Mouse (Mus musculus) MEL (cell line): ENCODE measurements at regions not wholly inside any gene's neighbourhood (a gene's known extent, or its start where the extent isn't known, plus 50 kb on each side); places are given as distances from the start of the nearest gene placed in this dataset.

Experiments
- CTCF ChIP-seq, 3 experiments: IDR thresholded peaks in 2 of 3; conservative IDR thresholded peaks in 1 of 3; 2 replicates each; pipeline ENCODE4 v1.5.1; 2011 to 2012; ENCODE audit warnings: low read length in 3 of 3, low read depth in 2 of 3, mild to moderate bottlenecking in 2 of 3, improper control_type of control experiment in 1 of 3, inconsistent platforms in 1 of 3, mixed read lengths in 1 of 3, moderate library complexity in 1 of 3; ENCODE audit not compliant: control insufficient read depth in 1 of 3, insufficient read depth in 1 of 3, poor library complexity in 1 of 3, severe bottlenecking in 1 of 3
- GATA1 ChIP-seq: IDR thresholded peaks from 2 replicates; pipeline ENCODE4 v1.6.1; 2011; ENCODE audit warnings: low read depth, low read length, improper control_type of control experiment
- MAZ ChIP-seq: IDR thresholded peaks from 2 replicates; pipeline ENCODE4 v1.6.1; 2012; ENCODE audit warnings: low read depth, mild to moderate bottlenecking, inconsistent platforms, low read length, improper control_type of control experiment

DNA sequence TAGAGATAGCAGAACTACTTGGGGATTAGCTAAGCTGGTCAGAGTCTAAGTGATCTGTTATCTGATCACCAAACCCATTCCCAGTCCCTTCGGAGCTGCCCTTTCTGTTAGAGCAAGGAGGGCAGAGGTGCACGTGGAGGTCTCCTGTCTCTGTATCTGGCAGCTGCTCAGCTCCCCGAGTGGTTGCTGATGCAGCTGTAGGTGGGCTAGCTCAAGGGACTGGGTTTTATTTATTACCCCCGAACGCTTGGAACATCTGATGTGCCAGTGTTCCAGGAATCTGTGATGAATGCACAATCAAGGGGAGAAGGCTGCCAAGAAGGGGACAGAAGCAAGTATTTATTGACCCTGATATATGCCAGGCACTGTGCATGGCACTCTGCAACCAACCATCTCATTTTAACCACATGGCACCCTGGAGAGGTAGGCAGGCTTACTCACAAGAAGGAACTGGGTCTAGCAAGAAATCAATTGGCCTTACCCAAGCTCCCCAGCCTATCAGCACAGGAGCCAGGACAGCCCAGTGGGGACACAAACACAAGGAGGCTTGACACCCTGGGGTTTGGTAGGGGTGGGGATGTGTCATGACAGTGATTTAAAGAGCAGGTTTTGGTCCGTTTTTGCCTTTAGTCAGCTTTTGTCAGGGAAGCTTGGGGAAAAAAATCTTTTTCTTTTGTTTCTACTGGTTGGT is 154.6 kb upstream of the Bmper start:
- no peak for TF ChIP-seq MAZ
- TF ChIP-seq GATA1, result no peak
- TF ChIP-seq CTCF (IDR thresholded peaks at IDR 0.05 in 2 of 3, conservative IDR thresholded peaks at IDR 0.05 in 1 of 3; ENCODE audit: control insufficient read depth in 1 of 3, insufficient read depth in 1 of 3, low read depth in 2 of 3, low read length in 3 of 3, poor library complexity in 1 of 3, severe bottlenecking in 1 of 3), result no peak
